ENCODE assay signal across 25 mouse cellular contexts in genomic region chr6:73499631-73500030, GRCm38 (mm10). TPM values are rescaled to one million over a fixed set of nuclear protein-coding genes. Genes with fewer than 3 reads are reported as not detected.
DNase-seq lines count a peak whose midpoint lies in the region; ATAC-seq and TF ChIP-seq lines count a peak whose summit lies in the region.
"Had no signal": no experiment of that assay in that cellular context is flagged by ENCODE, and none has a peak within 500 bp of the region (broad histone marks: within the 10 kb centered on the region; RNA-seq: fewer than 3 reads in every experiment).

No protein-coding gene starts in this region.

- H3K9me3 ChIP-seq in midbrain, embryonic 11.5 days (ENCODE audit: control insufficient read depth, low read length): no peaks in the 10 kb centered on the region
- no peaks in the 10 kb centered on the region for H3K9me3 ChIP-seq in midbrain, postnatal 0 days (ENCODE audit: low read length)

- peak; percentile 17 for DNase-seq in midbrain, embryonic 11.5 days (ENCODE audit: low spot score, missing footprints)
- no peak for DNase-seq in midbrain, postnatal 0 days (ENCODE audit: low spot score)
- peak; percentile 4 for DNase-seq in testis, postnatal 14 days (ENCODE audit: low spot score)
- no peak for DNase-seq in testis, postnatal 10 days (ENCODE audit: low spot score)
- DNase-seq: adrenal gland, adult 2 months; adrenal gland, adult 8-10 months; adrenal gland, postnatal 10 days; adrenal gland, postnatal 14 days; adrenal gland, postnatal 25 days; B cell, adult 2 months; cerebellum, adult 11 months; cerebellum, adult 11-12 months; cerebellum, adult 18-20 months had no signal

- H3K4me2 ChIP-seq in midbrain, embryonic 11.5 days: no peak overlapping the region
- no peak overlapping the region for H3K4me2 ChIP-seq in midbrain, postnatal 0 days (ENCODE audit: low read depth, low read length, poor library complexity, severe bottlenecking)

- no peak overlapping the region for H3K4me3 ChIP-seq in midbrain, embryonic 11.5 days (ENCODE audit: low read depth, low read length)
- no peak overlapping the region for H3K4me3 ChIP-seq in midbrain, postnatal 0 days (ENCODE audit: low read depth, low read length)

- no peaks in the 10 kb centered on the region for H3K27me3 ChIP-seq in midbrain, embryonic 11.5 days (ENCODE audit: control insufficient read depth, insufficient read depth, low read length)
- H3K27me3 ChIP-seq in midbrain, postnatal 0 days (ENCODE audit: insufficient read depth, low read length): no peaks in the 10 kb centered on the region
- H3K27me3 ChIP-seq: CH12.LX, Patski had no signal

- H3K9ac ChIP-seq in midbrain, embryonic 11.5 days (ENCODE audit: low read length): no peak overlapping the region
- H3K9ac ChIP-seq in midbrain, postnatal 0 days (replicated peaks; ENCODE audit: low read length, poor library complexity, severe bottlenecking): no peak overlapping the region

- WGBS in midbrain, embryonic 11.5 days: 86% methylated on average over 7 of the region's 7 CpGs
- WGBS in midbrain, postnatal 0 days: 83% methylated on average over 7 of the region's 7 CpGs

- H3K4me1 ChIP-seq in midbrain, embryonic 11.5 days (ENCODE audit: control insufficient read depth, insufficient read depth, low read length): no peaks in the 10 kb centered on the region
- H3K4me1 ChIP-seq in midbrain, postnatal 0 days (ENCODE audit: insufficient read depth, low read length): no peaks in the 10 kb centered on the region

- ATAC-seq in midbrain, embryonic 11.5 days (ENCODE audit: low FRiP score): no peak
- ATAC-seq in midbrain, postnatal 0 days (ENCODE audit: low FRiP score): no peak
- ATAC-seq: activated CD4-positive, CD25-positive, alpha-beta regulatory T cell, adult 4 months; CD4-positive, CD25-positive, alpha-beta regulatory T cell, adult 4 months; Patski had no signal

- no peak overlapping the region for H3K27ac ChIP-seq in midbrain, embryonic 11.5 days (ENCODE audit: low read depth, low read length)
- no peak overlapping the region for H3K27ac ChIP-seq in midbrain, postnatal 0 days (ENCODE audit: low read depth, low read length)

- no peak for TF ChIP-seq CTCF in midbrain, postnatal 0 days (IDR thresholded peaks at IDR 0.05)

- H3K36me3 ChIP-seq in midbrain, embryonic 11.5 days (ENCODE audit: control insufficient read depth, insufficient read depth, low read length): no peaks in the 10 kb centered on the region
- no peaks in the 10 kb centered on the region for H3K36me3 ChIP-seq in midbrain, postnatal 0 days (ENCODE audit: insufficient read depth, low read length)
- H3K36me3 ChIP-seq: G1E had no signal

RNA-seq across cellular contexts. Expression of gene 4931417E11Rik, which starts 30.2 kb away (rescaled TPM):
- not detected in 2 replicates for polyA plus RNA-seq in midbrain, embryonic 11.5 days (2014; fragmentation: Nextera tagmentation; extraction: Ambion mirVana)
- not detected in 2 replicates for total RNA-seq in midbrain, postnatal 0 days (2014; rRNA removed)
- not detected in 2 replicates for polyA plus RNA-seq in midbrain, postnatal 0 days (2015; fragmentation: Nextera tagmentation; extraction: Ambion mirVana)
- total RNA-seq: adrenal gland, adult 18-20 months; adrenal gland, adult 2 months; adrenal gland, adult 8-10 months; adrenal gland, postnatal 10 days; adrenal gland, postnatal 14 days; adrenal gland, postnatal 25 days; adrenal gland, postnatal 36 days; adrenal gland, postnatal 4 days; CH12.LX; ES-E14; G1E; MEL had no signal
- polyA plus RNA-seq: activated CD4-positive, CD25-positive, alpha-beta regulatory T cell, adult 4 months; adrenal gland, adult 2 months; brain, embryonic 14.5 days; C2C12; CD4-positive, CD25-positive, alpha-beta regulatory T cell, adult 4 months; G1E; Patski had no signal

Comparison
In these comparisons a context has a peak if more than half of its experiments do, and no peak if none do; other contexts are left out.
1. DNase-seq: peak in midbrain, embryonic 11.5 days (single experiment) and testis, postnatal 14 days (single experiment); none in midbrain, postnatal 0 days (single experiment) and testis, postnatal 10 days (single experiment).